Mouse (Mus musculus) sigmoid colon, adult 10 weeks (tissue): Measurements from ENCODE around the gene Gm11549. TPM values are rescaled to one million over a fixed set of nuclear protein-coding genes. Genes with fewer than 3 reads are reported as not detected.

Experiments
- polyA plus RNA-seq: library from polyadenylated mRNA; stranded (reverse); fragments of 350-450 nt; fragmentation: Illumina TruSeq; extraction: RNeasy Lipid Tissue Mini Kit (QIAGEN cat#74804); gene quantifications from one replicate; pipeline ENCODE4 v1.2.3, GENCODE M21; 2014; ENCODE audit warnings: low read depth, low replicate concordance

The Gm11549 gene
- 0.35 TPM for polyA plus RNA-seq

GRCm38 (mm10) chr3:36521073-36522060 is at the start of gene Gm11549:
Gene Gm11549 (minus strand): TSS chr3:36521813.

DNA sequence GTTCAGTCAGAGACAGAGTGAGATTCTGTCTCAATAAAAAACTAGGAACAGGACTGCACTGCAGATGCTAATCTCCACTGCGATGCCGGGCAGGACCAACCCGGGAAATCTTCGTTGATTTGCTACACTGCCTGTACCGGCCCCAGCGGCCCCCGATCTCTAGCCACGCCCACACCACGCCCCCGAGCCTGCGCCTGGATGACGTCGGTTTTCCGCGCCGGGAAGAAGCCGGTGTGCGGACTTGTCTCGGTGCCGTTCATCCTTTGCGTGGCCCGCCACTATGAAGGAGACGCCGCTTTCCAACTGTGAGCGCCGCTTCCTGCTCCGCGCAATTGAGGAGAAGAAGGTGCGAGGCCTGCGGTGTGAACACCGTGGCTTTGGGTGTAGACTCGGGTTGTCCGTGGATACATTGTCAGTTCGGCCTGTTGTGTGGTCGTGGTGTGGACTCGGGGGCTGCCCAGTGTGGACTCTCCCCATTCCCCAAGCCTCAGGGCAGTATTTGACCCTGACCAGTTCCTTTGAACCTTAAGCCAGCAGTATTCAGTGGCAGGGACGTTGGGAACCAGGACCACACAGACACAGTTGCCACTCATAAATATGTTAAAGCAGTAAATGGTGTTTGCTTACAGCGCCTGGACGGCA is 30.9 kb upstream of the Gm11549 start, which contains the start of gene Exosc9:
Exosc9 (plus strand) TSS at position 201 of the 642 bp plus-strand sequence.

DNA sequence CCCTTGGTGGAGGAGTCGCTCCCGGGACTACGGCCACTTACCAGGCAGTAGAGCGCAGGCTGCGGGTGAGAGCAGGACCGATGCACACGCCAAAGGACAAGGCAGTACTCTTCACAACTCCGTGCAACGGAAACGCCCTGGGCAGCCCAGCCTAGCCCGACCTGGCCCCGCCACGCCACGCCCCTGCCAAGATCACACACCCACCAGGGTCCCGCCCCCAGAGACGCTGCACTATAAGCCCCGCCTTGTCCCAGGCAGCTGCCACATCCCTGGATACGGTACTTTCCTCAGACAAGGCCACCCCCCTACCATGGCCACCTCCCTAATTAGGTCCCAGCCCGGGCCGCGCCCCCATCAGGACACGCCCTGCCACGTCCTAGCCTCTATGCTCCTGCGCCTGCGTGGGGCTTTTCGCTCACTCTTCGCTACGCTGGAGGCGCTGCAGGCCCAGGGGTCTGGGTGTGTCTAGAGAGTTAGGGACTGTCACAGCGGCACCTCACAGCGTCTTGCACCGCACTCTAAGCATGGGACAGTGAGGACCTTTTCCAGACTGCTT is 46.0 kb downstream of the Gm11549 start, which contains the start of the genes Anxa5 and 1810062G17Rik:
Anxa5 (minus strand) TSS at position 363 of the 556 bp plus-strand sequence.
1810062G17Rik (plus strand) TSS at position 406 of the 556 bp plus-strand sequence.

Other genes with a start within 250 kb of the Gm11549 start
- 105 TPM for gene Anxa5, start 45.9 kb downstream of the Gm11549 start, polyA plus RNA-seq
- not detected for gene 1810062G17Rik, start 45.9 kb downstream of the Gm11549 start, polyA plus RNA-seq
- 105 TPM for gene Exosc9, start 30.8 kb upstream of the Gm11549 start, polyA plus RNA-seq
- 82.4 TPM for gene Ccna2, start 50.3 kb upstream of the Gm11549 start, polyA plus RNA-seq
- gene Bbs7, start 91.7 kb upstream of the Gm11549 start, polyA plus RNA-seq, result 14.7 TPM
- gene Trpc3, start 168.4 kb upstream of the Gm11549 start, polyA plus RNA-seq, result 8.3 TPM